Mouse (Mus musculus): ENCODE data around the gene Cdc42bpa. TPM values are rescaled to one million over a fixed set of nuclear protein-coding genes. Genes with fewer than 3 reads are reported as not detected.

The Cdc42bpa gene
- polyA plus RNA-seq, 1 experiment, result 20.2 TPM

GRCm38 (mm10) chr1:180200722-180201121 is 240.4 kb downstream of the Cdc42bpa start:
- Histone ChIP-seq H3K4me1 (ENCODE audit: control insufficient read depth, insufficient read depth, low read length) (peaks cover 6% of the 10 kb centered on the region; the same call in 1 of the 2 replicates), H3K36me3 (ENCODE audit: control insufficient read depth, insufficient read depth, low read length) (no peaks in the 10 kb centered on the region), H3K27ac (ENCODE audit: insufficient read depth, low read depth, low read length) (peak overlapping the region; percentile 51; the same call in 1 of the 2 replicates), H3K27me3 (replicated peaks; ENCODE audit: control insufficient read depth, insufficient read depth, low read length) (no peaks in the 10 kb centered on the region), H3K4me3 (ENCODE audit: insufficient read depth, low read depth, low read length) (no peak overlapping the region)
- WGBS, result 30% methylated on average over 5 of the region's 5 CpGs
- peak; percentile 64 for DNase-seq
- TF ChIP-seq POLR2A (IDR thresholded peaks at IDR 0.05; ENCODE audit: low read depth, low read length), result no peak
- no peak for TF ChIP-seq CTCF (conservative IDR thresholded peaks at IDR 0.05; ENCODE audit: insufficient read depth, insufficient read length, low read depth, low read length)

DNA sequence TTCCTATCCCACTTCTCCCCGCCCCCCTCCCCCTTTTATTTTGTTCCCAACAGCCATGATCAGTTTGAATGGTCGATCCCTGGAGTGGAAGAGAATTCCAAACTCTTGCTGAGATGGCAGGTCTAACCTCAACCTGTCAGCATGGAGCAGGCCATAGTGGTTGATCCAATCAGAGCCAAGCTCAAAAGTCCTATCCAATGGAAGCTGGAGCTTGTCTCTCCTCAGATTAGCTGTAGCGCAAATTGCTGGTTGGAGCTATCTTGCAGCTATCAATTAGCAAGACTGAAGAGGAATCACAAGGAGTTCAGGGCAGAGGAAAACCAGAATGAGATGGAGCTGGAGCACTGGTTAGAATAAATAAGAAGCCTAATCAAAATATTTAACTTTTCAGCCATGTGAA is 248.1 kb downstream of the Cdc42bpa start:
- WGBS, result 80% methylated on average over 3 of the region's 3 CpGs
- no peak for TF ChIP-seq POLR2A (IDR thresholded peaks at IDR 0.05; ENCODE audit: low read depth, low read length)
- no peak for TF ChIP-seq CTCF (conservative IDR thresholded peaks at IDR 0.05; ENCODE audit: insufficient read depth, insufficient read length, low read depth, low read length)
- no peaks in the 10 kb centered on the region for H3K36me3 ChIP-seq (ENCODE audit: control insufficient read depth, insufficient read depth, low read length)

GRCm38 (mm10) chr1:180210031-180210432 is 249.8 kb downstream of the Cdc42bpa start:
- DNase-seq, result peak; percentile 75
- Histone ChIP-seq H3K27me3 (replicated peaks; ENCODE audit: control insufficient read depth, insufficient read depth, low read length) (no peaks in the 10 kb centered on the region), H3K4me3 (ENCODE audit: insufficient read depth, low read depth, low read length) (no peak overlapping the region), H3K27ac (ENCODE audit: insufficient read depth, low read depth, low read length) (peak overlapping the region; percentile 91), H3K4me1 (ENCODE audit: control insufficient read depth, insufficient read depth, low read length) (peaks cover 32% of the 10 kb centered on the region), H3K36me3 (ENCODE audit: control insufficient read depth, insufficient read depth, low read length) (no peaks in the 10 kb centered on the region)
- WGBS, result 38% methylated on average over 4 of the region's 4 CpGs
- TF ChIP-seq CTCF (conservative IDR thresholded peaks at IDR 0.05; ENCODE audit: insufficient read depth, insufficient read length, low read depth, low read length) (no peak), POLR2A (IDR thresholded peaks at IDR 0.05; ENCODE audit: low read depth, low read length) (no peak)

More for the DNA sequence above, 248.1 kb downstream of the Cdc42bpa start:
- Histone ChIP-seq H3K4me1 (ENCODE audit: control insufficient read depth, insufficient read depth, low read length) (peaks cover 19% of the 10 kb centered on the region), H3K4me3 (ENCODE audit: insufficient read depth, low read depth, low read length) (no peak overlapping the region), H3K27me3 (replicated peaks; ENCODE audit: control insufficient read depth, insufficient read depth, low read length) (no peaks in the 10 kb centered on the region), H3K27ac (ENCODE audit: insufficient read depth, low read depth, low read length) (no peak overlapping the region)
- no peak for DNase-seq

GRCm38 (mm10) chr1:180210781-180211271 is 250.6 kb downstream of the Cdc42bpa start:
- Histone ChIP-seq H3K36me3 (ENCODE audit: control insufficient read depth, insufficient read depth, low read length) (no peaks in the 10 kb centered on the region), H3K4me1 (ENCODE audit: control insufficient read depth, insufficient read depth, low read length) (peaks cover 32% of the 10 kb centered on the region), H3K27ac (ENCODE audit: insufficient read depth, low read depth, low read length) (peak overlapping the region; percentile 91), H3K4me3 (ENCODE audit: insufficient read depth, low read depth, low read length) (no peak overlapping the region), H3K27me3 (replicated peaks; ENCODE audit: control insufficient read depth, insufficient read depth, low read length) (no peaks in the 10 kb centered on the region)
- WGBS, result 48% methylated on average over 9 of the region's 9 CpGs
- TF ChIP-seq CTCF (conservative IDR thresholded peaks at IDR 0.05; ENCODE audit: insufficient read depth, insufficient read length, low read depth, low read length) (no peak), POLR2A (IDR thresholded peaks at IDR 0.05; ENCODE audit: low read depth, low read length) (no peak)
- peak; percentile 94 for DNase-seq

GRCm38 (mm10) chr1:180212911-180213310 is 252.6 kb downstream of the Cdc42bpa start:
- H3K27ac ChIP-seq (ENCODE audit: insufficient read depth, low read depth, low read length), result peak overlapping the region; percentile 76
- H3K4me1 ChIP-seq (ENCODE audit: control insufficient read depth, insufficient read depth, low read length), result peaks cover 32% of the 10 kb centered on the region
- no peak overlapping the region for H3K4me3 ChIP-seq (ENCODE audit: insufficient read depth, low read depth, low read length)
- TF ChIP-seq CTCF (conservative IDR thresholded peaks at IDR 0.05; ENCODE audit: insufficient read depth, insufficient read length, low read depth, low read length) (no peak), POLR2A (IDR thresholded peaks at IDR 0.05; ENCODE audit: low read depth, low read length) (no peak)
- H3K27me3 ChIP-seq (replicated peaks; ENCODE audit: control insufficient read depth, insufficient read depth, low read length), result no peaks in the 10 kb centered on the region
- whole genome bisulfite sequencing, result 51% methylated on average over 5 of the region's 5 CpGs
- DNase-seq, result peak; percentile 77
- H3K36me3 ChIP-seq (ENCODE audit: control insufficient read depth, insufficient read depth, low read length), result no peaks in the 10 kb centered on the region

DNA sequence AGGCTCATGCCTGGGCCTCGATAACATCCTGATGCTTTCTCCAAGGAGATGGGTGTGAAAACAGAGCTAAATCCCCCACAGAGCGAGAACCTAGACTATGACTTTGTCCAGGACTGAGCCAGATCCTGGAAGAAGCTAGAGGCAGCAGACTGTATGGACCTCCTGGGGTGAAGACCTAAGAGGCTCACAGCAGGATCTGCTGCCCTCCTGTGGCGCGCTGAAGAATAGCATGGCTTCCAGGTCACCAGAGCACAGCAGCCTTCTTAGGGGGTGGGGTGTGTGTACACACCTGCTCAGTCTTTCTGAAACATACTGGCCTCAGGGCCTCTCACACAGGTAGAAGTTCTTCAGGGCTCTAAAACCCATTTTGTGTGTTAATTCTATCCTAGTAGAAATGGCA is 254.8 kb downstream of the Cdc42bpa start:
- H3K36me3 ChIP-seq (ENCODE audit: control insufficient read depth, insufficient read depth, low read length), result no peaks in the 10 kb centered on the region
- no peak overlapping the region for H3K4me3 ChIP-seq (ENCODE audit: insufficient read depth, low read depth, low read length)
- TF ChIP-seq CTCF (conservative IDR thresholded peaks at IDR 0.05; ENCODE audit: insufficient read depth, insufficient read length, low read depth, low read length) (peak; percentile 99), POLR2A (IDR thresholded peaks at IDR 0.05; ENCODE audit: low read depth, low read length) (no peak)
- no peak overlapping the region for H3K27ac ChIP-seq (ENCODE audit: insufficient read depth, low read depth, low read length)
- H3K27me3 ChIP-seq (replicated peaks; ENCODE audit: control insufficient read depth, insufficient read depth, low read length), result no peaks in the 10 kb centered on the region
- 9% methylated on average over 4 of the region's 4 CpGs for WGBS
- H3K4me1 ChIP-seq (ENCODE audit: control insufficient read depth, insufficient read depth, low read length), result peaks cover 29% of the 10 kb centered on the region
- peak; percentile 84 for DNase-seq

Other genes starting within 250 kb of the Cdc42bpa start
- gene Kif28, start 215.2 kb upstream of the Cdc42bpa start, polyA plus RNA-seq (2012; rRNA removed), result not detected in 2 replicates
- not detected in 2 replicates for gene Gm10518, start 157.1 kb upstream of the Cdc42bpa start, polyA plus RNA-seq (2012; rRNA removed)
- gene Ahctf1, start 156.8 kb upstream of the Cdc42bpa start, polyA plus RNA-seq (2012; rRNA removed), result 6.3 and 6.4 TPM in 2 replicates
- 157 and 179 TPM in 2 replicates for gene Coq8a, start 239.1 kb downstream of the Cdc42bpa start, polyA plus RNA-seq (2012; rRNA removed)

Measured in kidney, adult 2 months (tissue).